Mouse (Mus musculus) cerebral cortex, adult 2 months (tissue): ENCODE data around the gene Map3k6.

ENCODE experiments used
- WGBS: fragments of 180-500 bp; shearing (Covaris S2); methylation state at CpG from one replicate; pipeline ENCODE4 v1.1.7; 2018; 5-methylcytosine and 5-hydroxymethylcytosine counted together

The Map3k6 gene

DNA sequence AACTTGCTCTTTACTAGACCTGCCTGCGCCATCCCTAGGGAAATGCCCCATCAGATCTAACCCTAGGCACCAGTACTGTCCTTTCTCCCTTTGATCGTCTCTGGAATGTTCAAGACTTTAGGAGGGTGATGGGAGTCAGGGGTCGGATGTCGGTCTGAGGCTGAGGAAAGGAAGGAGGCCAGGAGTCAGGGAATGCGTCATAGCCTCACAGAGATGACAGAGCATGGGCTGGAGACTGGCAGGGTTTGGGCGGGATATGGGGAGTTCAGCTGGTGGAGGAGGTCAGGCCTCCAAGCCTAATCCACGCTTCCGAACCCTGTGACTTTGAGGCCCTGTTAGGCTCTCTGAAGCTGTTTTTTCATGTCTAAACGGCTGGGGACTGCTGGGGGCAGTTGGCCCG, 27.0 kb upstream of the Map3k6 start:
- 54% methylated on average over 10 of the region's 10 CpGs for WGBS

DNA sequence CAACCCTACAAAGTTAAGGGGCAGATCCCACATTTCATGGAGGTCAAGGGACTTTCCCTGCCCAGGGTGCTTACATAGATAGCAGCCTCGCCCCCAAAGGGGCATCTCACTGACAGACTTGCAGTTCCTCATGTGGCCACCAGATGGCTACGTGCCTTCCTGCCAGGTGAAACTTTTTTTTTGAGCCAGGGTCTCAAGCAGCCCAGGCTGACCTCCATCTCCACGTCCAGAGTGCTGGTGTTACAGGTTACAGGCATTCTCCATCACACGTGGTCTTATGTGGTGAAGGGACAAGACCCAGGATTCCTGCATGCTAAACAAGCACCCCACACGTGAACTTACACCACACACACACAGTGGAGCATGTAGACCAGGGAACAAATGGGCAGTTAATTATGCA, 23.0 kb upstream of the Map3k6 start:
- 11% methylated on average over 5 of the region's 5 CpGs for WGBS

DNA sequence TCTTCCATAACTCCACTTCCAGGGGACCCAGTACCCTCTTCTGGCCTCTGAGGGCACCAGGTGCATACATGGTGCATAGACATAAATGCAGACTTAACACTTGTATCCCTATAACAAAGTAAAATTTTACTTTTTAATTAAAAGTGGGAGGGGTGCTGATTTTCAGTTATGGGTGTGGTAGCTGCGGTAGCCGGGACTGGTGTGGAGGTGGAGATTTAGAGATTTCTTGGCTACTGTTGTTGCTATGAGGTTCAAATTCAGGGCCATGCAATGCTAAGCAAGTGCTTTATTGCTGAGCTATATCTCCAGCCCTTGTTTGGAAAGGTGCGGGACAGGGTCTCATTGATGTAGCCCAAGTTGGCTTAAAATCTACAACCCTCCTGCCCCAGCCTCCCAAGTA, 21.9 kb upstream of the Map3k6 start:
- 84% methylated on average over 3 of the region's 3 CpGs for WGBS

DNA sequence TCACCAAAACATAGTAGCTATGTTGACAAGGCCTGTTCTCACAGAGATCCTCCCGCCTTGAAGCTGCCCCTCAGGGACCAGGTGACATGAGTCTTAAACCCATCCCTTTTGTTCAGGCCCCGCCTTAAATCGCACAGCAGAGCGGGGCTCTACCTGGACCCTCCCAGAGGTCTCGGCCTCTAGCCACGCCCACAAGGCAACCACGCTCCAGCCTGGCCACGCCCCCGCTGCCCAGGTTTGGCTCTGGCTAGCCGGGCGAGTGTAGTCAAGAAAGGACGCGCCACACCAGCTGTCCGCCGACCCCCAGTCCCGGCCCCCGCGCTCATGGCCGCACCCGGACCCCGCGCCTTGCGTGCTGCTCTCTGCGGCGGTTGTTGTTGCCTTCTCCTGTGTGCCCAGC, 20.0 kb upstream of the Map3k6 start:
- WGBS, result 11% methylated on average over 25 of the region's 25 CpGs

DNA sequence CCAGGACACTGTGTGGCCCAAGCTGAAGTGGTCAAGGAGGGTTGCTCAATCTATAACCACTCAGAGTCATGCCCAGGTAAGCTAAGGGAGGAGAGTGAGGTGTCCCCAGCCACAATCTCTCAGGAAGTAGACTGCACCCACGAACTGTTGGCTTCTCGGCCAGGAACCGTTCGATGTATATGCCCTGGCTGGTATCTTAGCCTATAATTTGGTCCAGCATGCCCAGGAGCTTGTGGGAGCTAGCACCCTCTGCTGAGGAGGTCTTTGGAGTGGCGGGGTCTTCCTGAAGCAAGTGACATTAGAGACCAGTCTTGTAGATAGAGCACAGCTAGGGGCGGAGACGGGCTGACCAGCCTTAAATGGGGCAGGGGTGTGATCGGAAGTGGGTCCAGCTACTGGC, 18.9 kb upstream of the Map3k6 start:
- 90% methylated on average over 8 of the region's 8 CpGs for WGBS

DNA sequence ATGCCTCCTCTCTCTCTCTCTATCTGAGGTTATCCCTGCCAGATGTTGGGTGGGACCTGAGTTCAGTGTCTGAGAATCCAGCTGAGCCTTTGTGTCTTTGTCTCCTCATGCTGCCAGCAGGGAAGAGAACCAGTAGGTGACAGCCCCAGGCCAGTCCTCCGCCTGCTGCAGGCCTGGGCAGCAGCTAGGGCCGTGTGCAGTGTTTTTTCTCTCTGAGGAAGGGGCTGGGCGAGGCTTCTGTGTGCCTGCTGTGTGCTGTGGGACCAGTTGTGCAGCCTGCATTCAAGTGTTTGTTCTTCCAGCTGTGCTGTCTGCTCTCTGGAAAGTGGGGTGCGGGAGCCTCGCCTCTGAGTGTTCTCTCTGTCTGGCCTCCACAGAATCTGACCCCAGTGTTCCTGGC, 16.7 kb upstream of the Map3k6 start:
- 68% methylated on average over 5 of the region's 5 CpGs for WGBS

DNA sequence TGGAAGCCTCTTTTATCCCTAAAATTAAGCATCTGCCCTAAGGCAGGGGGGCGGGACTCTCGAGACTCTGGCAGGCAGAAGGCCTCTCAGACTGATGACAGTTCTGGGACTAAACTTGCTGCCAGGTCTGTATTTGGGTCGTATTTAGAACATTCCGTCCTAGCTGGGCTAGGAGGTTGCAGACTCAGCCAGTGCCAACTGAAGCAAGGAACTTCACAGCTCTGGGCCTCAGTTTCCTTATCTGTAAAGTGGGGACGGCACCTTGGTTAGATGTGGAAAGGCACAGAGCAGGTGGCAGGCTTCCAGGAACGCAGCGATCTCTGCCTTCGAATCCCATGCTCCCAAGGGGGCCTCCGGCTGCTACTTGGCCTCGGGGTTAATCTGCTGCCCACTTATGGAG, 14.5 kb upstream of the Map3k6 start:
- WGBS, result 63% methylated on average over 10 of the region's 10 CpGs

DNA sequence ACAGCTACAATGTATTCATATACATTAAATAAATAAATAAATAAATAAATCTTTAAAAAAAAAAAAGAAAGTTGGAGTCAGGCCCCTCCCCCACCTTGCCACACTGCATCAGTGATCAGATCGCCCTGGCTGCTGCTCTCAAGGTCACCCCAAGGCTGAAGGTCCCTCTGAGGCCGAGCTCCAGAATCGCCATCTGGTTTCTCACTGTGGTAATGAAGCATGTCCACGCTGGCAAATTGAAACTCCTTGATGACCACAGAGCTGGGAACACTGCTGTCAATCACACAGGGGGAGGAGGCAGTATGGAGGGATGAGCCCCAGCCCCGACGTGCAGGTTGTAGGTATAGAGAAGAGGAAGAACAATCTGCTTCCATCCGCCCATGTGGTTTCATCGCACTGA, 13.0 kb upstream of the Map3k6 start:
- WGBS, result 64% methylated on average over 8 of the region's 8 CpGs

DNA sequence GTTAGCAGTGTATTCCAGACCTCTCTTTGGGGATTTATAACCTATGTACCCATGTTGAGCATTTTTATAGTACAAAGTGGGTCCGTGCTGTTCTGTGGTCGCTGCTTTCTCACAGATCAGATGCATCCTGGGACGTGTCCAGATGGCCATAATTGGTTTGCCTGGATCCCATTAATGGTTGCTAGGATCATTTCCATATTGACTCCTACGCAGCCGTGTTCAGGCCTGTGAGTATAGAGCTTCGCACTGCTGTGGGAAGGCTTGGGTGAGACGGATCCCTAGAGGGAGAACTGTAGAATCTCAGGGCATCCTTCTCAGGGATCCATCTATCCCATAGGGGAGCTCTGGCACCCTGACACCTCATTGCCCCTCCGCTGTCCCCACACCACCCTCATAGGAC, 11.0 kb upstream of the Map3k6 start:
- 79% methylated on average over 8 of the region's 8 CpGs for WGBS

DNA sequence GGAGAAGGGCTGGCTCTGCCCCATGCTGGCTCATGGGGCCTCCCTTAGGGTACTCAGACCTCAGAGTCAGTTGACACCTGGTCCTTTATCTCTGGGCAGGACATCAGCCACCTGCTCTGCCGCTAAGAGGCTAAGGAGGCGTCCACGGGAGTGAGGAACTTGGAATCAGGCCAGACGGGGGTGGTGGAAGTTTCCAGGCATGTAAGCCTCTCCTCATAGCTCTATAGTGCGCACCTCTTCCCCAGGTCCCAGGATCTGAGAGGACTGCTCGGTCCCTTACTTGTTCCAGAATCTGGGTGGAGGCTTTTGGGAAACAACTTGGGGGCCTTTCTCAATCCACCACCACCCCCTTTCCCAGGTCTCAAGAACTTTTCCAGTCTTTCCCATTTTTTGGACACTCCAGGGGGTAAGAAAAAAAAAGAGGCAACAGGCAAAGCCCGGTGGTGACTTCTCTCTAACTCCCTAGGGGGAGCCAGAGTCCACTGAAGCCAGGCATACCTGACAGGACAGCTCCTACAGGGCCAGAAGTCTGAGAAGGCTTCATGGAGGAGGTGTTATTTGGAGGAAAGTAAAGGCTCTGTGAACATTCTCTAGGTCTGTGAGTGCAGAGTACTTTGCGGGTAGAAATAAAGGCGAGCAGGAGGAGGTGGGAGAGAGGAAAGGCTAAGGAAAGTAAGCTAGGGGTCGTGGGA, 7.2 kb upstream of the Map3k6 start:
- 45% methylated on average over 10 of the region's 10 CpGs for WGBS

DNA sequence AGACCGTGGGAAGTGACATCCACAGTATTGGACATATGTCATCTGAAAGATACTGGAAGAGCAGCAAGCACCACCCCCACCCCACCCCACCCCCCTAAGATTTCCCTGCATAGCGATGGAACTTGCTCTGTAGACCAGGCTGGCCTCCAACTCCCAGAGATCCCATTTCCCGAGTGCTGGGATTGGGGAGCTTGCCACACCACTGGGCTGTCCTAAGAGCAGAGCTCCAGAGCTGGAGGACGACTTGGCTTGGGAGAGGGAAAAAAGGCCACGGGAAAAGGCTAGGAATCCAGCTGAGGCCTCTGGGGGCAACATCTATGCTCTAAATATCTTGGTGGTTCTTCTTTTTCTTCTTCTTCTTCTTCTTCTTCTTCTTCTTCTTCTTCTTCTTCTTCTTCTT, 5.8 kb upstream of the Map3k6 start:
- 72% methylated on average over 5 of the region's 5 CpGs for WGBS

DNA sequence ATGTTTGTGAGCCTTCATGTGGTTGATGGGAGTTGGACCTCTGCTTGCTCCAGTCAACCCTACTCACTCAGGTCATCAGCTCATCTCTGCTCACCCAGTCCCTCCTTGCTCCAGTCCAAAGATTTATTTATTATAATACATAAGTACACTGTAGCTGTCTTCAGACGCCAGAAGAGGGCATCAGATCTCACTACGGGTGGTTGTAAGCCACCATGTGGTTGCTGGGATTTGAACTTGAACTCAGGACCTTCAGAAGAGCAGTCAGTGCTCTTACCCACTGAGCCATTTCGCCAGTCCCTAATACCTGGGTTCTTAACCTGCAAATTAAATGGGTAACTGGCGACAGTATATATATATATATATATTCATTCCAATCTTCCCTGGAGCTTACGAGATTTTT, 5.2 kb upstream of the Map3k6 start:
- WGBS, result 82% methylated on average over 5 of the region's 5 CpGs

DNA sequence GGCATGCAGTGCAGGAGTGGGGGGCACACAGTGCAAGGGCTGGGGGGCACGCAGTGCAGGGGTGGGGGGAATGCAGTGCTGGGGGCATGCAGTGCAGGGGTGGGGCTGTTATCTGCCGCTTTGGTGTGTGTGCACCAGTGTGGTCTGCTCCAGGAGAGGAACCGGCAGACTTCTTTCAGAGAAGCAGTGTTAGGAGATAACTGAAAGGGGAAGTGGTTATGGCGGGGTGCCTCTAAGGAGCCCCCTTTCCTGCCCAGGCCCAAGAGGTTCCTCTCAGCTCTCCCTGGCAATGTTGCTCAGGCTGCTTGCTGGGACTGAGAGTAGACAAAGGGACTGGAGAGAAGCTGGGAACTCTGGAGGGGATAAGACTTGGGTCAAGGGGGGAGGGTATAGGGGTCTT, 2.7 kb upstream of the Map3k6 start:
- WGBS, result 71% methylated on average over 4 of the region's 4 CpGs

DNA sequence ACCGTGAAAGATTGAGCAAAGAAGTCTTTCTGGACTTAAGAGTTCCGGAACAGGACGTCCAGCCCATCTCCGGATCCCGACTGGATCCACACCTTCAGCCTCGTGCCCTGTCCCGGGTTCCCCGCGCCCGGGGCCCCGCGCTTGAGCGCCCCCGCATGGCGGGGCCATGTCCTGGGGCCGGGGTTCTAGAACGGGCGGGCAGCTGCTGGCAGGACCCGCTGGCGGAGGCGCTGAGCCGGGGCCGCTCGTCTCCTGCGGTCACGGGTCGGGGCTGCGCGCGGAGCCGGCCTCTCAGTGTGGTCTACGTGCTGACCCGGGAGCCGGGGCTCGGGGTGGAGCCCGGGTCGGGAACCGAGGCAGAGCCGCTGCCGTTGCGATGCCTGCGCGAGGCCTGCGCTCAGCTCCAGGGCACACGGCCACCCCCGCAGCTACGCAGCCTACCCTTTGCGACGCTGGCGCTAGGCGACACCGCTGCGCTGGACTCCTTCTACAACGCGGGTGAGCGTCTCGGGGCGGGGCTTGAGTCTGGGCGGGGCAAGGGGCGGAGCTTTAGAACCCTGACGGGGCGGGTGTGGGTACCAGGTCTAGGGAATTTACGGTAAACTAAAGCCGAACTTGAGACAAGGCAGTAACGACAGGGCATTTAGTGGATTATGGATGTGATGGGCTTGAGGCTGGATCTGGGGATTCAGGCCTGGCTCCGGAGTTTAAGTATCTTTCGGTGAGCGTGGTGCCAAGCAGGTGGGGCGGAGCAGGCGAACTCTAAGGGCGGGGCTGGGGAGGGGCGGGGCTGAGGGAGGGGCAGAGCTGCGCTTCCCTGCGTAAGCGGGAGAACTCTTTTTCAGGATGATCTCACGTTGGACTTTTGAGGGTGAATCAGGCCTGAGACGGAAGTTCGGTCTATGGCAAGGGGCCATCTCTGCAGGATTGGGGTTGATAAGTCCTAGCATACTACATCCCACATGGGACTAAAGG, 603 bp downstream of the Map3k6 start:
- 1% methylated on average over 78 of the region's 78 CpGs for WGBS

DNA sequence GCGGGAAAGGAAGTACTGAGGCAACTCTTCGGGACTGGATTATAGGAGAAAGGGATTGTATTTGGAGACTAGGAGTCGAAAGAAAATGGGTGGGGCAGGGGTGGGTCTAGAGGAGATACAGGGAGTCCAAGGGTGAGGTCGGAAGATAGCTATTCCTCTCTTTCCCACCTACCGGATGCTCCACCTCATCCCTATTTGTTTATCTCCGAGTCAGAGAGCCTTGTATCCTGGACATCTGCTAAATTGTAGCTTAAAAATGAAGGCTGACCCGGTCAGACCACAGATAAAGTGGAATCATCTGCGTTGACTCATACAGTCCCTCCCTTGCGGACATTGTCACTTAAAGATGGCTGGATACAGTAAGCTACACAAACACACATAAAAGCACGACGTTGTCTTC, 1.3 kb downstream of the Map3k6 start:
- WGBS, result 38% methylated on average over 11 of the region's 11 CpGs

DNA sequence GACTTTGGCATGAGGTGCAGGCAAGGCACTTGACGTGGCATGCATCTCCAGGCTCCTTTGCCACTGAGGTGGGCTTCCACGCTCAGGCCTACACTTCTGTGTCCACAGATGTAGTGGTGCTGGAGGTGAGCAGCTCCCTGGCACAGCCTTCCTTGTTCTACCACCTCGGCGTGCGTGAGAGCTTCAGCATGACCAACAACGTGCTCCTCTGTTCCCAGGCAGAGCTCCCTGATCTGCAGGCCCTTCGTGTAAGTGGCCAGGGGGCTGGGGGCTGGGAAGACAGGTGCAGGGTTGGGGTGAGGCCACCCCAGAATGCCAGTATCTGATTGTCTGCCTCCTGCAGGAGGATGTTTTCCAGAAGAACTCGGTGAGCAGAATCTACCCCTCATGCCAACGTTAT, 2.1 kb downstream of the Map3k6 start:
- 78% methylated on average over 9 of the region's 9 CpGs for WGBS

DNA sequence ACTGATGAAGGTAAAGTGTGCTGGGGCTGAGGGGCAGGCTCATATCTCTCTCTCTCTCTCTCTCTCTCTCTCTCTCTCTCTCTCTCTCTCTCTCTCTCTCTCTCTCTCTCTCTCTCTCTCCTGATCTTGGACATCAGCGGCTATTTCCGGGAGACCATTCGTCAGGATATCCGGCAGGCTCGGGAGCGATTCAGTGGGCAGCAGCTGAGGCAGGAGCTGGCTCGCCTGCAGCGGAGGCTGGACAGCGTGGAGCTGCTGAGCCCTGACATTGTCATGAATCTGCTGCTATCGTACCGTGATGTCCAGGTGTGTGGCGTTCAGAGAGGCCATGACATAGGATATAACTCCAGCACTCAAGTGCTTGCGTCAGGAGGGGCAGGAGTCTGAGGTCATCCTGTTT, 2.9 kb downstream of the Map3k6 start:
- WGBS, result 69% methylated on average over 13 of the region's 13 CpGs

DNA sequence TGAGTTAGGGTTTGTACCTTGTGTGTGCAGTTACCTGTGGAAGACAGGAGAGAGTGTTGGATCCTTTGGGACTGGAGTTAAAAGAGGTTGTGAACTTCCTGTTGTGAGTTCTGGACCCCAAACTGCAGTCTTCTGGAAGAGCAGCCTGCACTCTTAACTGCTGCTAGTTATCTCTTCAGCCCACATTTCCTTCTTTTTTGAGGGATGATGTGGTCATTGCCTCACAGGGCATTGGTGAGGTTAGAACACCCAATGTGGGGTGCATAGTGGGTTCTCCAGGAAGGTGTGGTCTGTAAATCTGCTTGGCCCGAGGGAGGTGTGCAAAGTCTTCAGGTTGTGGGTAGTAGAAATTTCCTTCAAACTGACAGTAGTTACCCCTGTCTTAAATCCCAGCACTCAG, 3.7 kb downstream of the Map3k6 start:
- WGBS, result 89% methylated on average over 1 of the region's 1 CpGs

DNA sequence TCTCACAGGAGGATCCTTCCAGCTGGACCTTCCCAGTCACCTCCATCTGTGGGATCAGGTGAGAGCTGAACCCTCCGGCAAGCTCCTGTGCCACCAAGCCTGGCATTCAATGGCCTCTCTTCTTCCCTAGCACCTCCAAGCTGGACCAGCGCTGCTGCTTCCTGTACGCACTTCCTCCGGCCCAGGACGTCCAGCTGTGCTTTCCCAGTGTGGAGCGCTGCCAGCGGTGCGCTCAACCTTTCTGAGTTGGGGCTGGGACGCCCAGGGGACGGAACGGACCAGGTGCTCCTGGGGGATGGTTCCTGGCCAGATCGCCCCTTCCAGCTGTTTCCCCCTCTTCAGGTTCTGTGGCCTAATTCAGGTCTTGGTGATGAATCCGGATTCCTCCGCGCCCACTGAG, 6.5 kb downstream of the Map3k6 start:
- 48% methylated on average over 15 of the region's 15 CpGs for WGBS

DNA sequence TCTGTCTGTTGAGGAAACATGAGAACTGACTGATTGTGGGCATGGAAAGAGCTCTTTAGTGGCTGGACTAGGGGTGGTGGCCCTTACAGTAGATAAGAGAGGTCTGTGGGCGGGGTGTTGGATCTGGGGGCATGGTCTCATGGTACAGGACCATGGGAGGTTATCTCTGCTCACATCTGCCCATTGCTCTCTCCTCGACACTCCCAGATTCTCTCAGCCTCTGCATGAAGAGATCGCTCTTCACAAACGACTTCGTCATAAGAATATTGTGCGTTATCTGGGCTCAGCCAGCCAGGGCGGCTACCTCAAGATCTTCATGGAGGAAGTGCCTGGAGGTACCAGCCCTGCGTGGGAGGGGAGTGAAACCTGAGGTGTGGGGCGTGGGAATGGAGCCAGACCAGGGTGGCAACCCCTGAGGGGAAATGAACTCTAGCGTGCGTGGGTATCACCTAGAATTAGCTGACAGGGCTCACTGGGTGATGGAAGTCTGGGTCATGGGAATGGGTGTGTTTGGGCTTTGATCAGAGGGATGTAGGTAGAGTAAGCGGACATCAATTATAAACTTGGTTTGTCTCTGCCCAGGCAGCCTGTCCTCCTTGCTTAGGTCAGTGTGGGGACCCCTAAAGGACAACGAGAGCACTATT, 7.3 kb downstream of the Map3k6 start:
- WGBS, result 78% methylated on average over 13 of the region's 13 CpGs

DNA sequence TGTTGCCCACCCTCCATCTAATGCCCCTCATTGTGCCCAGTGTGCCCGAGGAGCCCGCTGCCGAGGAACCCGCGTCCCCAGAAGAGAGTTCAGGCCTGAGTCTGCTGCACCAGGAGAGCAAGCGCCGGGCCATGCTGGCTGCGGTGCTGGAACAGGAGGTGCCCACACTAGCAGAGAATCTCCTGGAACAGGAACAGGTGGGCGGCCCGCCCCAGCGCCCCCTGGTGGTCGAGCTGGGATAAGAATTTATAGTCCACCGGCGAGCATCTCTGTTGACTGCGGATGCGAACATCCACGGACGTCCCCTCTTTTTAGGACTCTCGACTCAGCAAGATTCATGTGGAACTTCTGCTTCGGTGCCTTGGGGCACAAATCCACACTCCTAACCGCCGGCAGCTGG, 10.0 kb downstream of the Map3k6 start:
- WGBS, result 5% methylated on average over 22 of the region's 22 CpGs

DNA sequence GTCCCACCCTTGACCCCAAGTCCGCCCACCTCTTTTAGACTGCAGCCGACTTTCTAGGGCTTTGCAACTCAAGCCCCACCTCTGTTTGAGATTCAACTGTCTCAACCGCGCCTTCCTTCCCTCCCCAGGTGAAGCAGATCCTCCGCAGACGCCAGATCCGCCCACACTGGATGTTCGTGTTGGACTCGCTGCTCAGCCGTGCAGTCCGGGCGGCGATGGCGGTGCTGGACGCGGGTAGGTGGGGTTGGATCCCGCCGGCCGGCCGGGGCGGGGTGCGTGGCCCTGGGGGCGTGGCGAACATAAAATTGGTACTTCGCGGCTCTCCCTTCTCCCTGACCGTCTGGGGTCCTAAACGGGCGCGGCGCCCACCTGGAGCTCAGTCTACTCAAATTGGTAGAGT, 10.6 kb downstream of the Map3k6 start:
- 15% methylated on average over 31 of the region's 31 CpGs for WGBS

DNA sequence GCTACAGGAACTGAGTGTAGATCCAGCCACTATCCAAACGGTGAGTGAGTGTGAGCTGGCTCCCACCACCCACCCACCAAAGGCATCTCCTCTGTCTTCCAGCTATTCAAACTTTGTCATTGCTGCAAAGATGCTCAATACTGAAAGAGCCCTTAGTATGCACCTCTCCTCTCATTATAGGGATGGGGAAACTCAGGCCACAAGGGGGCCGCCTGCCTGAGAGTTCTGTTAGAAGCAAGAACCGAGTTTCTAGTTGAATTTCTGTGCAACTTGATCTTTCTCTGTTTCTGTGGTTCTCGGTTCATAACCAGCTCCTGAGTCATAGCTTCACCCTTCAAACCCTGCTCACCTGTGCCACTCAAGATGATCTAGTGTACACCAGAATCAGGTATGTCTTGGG, 11.5 kb downstream of the Map3k6 start:
- WGBS, result 54% methylated on average over 4 of the region's 4 CpGs
